Mouse (Mus musculus): Measurements from ENCODE around the gene Ces5a.

GRCm38 (mm10) chr8:93535730-93536129 lies at the start of gene Ces5a:
- TF ChIP-seq EP300 (IDR thresholded peaks at IDR 0.05; ENCODE audit: insufficient read depth, low read depth, low read length) (no peak), POLR2A (IDR thresholded peaks at IDR 0.05; ENCODE audit: insufficient read depth, low read depth, low read length) (no peak)
